Mouse (Mus musculus) A20 (cell line): Measurements from ENCODE around the gene Mbd6.
"Not testable (repeated sequence)": the region's sequence is repeated elsewhere in the genome, so short reads cannot be mapped to it uniquely, and the experiment has no call there.

Experiments used
- DNase-seq: peaks from one replicate; pipeline ENCODE4 v3.0.0-alpha.2; 2011; ENCODE audit warnings: low read depth, low spot score

The Mbd6 gene

DNA sequence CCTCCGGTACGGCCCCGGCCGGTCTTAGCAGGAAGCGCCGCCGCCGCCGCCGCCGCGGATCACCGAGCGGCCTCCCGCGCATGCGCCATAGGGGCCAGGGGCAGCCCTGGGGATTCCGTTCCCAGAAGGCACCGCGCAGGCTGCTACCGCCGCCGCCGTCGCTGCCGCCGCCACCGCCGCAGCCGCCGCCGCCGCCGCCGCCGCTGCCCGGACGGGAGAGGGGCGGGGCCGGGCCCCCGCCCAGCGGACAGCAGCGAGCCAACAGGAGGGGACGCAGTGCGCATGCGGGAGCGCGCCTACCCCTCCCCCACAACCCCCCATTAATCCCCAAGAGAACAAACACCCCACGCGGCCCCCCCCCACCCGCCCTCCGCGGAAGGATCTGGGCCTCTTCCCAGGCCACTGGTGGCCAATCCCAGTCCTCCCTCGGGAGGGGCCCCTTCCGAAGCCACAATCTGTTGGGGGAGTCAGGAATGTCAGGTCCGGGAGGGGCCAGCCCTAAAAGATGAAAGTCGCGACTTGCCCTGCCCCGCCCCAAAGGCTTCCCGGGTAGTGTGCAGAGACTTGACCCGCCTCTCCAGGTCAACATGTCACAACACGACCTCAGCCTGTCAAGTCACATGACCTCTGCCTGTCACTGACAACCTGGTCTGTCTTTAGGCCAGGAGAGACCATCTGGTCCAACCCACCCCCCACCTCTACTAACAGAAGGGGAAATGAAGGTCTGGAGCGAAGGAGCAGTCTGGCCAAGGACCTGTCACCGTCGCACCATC, at the start of gene Mbd6:
Gene Mbd6, minus strand, starts transcription at position 219 of the 773 bp plus-strand sequence.
- peak; percentile 97 for DNase-seq

DNA sequence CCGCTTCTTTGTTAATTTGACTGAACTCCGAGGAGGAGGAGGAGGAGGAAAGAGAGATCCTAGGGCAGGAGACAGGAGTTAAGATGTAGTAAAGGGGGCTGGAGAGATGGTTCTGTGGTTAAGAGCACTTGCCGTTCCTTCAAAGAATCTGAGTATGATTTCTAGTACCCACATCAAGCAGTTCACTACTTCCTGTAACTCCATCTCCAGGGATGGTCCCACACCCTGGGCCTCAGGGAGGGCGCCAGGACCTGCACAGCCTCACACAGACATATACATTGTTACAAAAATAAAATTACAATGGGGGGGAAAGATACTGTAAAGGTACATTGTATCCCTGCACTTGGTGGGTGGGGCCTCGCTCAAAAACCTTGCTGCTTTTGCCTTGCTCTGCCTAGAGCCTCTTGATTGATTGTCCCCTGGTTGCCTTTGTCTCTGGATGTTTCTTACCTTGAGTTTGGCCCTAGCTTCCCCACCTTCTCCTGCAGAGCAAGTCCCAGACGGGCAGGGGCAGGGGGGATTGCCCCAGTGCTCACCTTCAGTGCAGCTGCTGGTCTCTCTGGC, 48.8 kb upstream of the Mbd6 start:
- no peak for DNase-seq

GRCm38 (mm10) chr10:127336952-127337351, 48.1 kb upstream of the Mbd6 start:
- DNase-seq, result no peak

- DNase-seq, result peak; percentile 34
These were observed 46.5 kb upstream of the Mbd6 start for GRCm38 (mm10) chr10:127335271-127335670.

DNA sequence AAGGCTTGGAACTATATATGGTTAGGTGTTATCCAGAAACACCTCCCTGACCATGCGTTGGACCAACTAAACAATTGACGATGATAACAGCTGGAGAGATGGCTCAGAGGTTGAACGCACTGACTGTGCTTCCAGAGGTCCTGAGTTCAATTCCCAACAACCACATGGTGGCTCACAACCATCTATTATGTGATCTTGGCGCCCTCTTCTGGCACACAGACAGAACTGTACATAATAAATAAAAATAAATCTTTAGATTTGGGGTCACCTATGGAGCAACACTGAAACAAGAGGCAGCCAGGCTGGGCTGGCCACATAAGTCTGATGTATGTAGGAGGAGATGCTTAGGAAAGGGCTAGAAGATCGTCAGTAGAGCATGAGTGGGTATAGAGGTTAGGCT, 44.3 kb upstream of the Mbd6 start:
- DNase-seq, result peak; percentile 63

DNA sequence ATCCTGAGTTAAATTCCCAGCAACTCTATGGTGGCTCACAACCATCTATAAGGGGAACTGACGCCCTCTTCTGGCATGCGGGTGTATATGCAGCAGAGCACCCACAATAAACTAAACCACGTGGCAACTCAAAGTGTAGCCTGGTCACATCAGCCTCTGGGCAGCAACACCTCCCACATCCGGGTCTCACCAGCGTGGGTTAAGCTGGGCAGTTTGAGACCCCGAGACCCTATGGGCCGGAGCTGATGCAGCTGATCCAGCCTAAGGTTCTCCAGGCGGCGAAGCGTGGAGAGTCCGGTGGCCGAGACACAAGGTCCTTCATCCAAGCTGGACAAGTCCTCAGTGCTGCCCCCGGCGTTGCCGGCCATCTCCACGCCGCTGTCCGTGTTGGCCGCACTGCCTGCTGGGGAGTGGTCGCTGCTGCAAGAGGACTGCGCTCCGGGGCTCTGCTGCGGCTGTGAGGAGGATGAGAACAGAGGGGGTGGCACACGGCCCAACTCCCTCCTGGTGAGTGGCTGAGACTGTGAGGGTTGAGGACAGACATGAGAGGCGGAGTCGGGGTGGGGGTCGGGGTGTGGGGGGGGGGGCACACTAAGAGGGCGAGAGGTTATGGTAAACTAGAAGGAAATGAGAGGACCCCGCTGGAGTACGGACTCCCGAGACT, 43.5 kb upstream of the Mbd6 start:
- peak; percentile 38 for DNase-seq

GRCm38 (mm10) chr10:127330212-127330611, 41.4 kb upstream of the Mbd6 start:
- DNase-seq, result no peak

GRCm38 (mm10) chr10:127327461-127328145, 38.8 kb upstream of the Mbd6 start:
- no peak for DNase-seq

GRCm38 (mm10) chr10:127326828-127327227, 38.0 kb upstream of the Mbd6 start:
- no peak for DNase-seq

GRCm38 (mm10) chr10:127326017-127326801, 37.4 kb upstream of the Mbd6 start:
- no peak for DNase-seq

DNA sequence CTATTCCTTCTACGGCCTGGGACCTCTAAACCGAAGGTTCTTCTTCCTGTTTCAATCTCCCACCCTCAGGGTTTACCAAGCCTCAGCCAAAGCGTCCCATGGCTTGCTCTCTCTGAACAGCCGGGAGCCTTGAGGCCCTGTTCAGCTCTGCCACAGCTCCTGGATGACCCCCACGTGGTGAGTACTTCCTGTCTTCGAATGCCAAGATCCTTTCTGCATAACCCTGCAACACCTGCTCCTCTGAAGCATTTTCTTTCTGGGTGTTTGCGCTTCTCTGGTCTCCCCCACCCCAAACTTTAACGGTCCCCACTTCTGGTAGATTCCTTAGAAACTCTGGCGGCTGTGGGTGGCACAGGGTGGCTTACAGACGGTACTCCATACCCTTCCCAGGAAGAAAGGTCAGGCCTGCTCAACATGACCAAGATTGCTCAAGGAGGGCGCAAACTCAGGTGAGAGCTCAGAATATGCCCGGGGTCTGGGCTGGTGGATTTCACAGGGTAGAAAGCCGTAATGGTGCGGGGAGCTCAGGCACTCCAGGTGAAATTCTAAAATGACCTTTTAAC, 36.7 kb upstream of the Mbd6 start:
- no peak for DNase-seq

DNA sequence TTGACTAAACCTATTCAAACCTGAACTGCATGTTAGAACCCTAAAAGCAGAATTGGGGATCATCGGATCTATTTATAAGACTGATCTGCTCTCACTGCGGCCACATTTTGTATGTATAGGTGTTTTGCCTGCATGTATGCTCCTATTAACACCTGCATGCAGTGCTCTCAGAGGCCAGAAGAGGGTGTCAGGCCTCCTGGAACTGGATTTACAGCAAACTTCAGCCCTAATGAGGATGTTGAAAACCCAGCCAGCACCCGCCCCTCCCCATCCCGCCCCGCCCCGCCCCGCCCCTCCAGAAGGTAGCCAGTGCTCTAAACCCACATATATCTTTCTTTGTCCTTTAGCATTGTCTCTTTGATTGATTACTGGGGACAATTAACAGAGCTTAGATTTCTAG, 35.7 kb upstream of the Mbd6 start:
- peak; percentile 91 for DNase-seq

GRCm38 (mm10) chr10:127323131-127323855, 34.5 kb upstream of the Mbd6 start:
- DNase-seq, result peak; percentile 76

- DNase-seq, result no peak
These were observed 33.9 kb upstream of the Mbd6 start for GRCm38 (mm10) chr10:127322669-127323068.

- DNase-seq, result peak; percentile 25
These were observed 33.4 kb upstream of the Mbd6 start for GRCm38 (mm10) chr10:127322178-127322577.

- peak; percentile 37 for DNase-seq
These were observed 32.8 kb upstream of the Mbd6 start, which contains the start of gene Arhgap9 for GRCm38 (mm10) chr10:127321621-127322020. Gene Arhgap9 (plus strand): TSS chr10:127321964.

DNA sequence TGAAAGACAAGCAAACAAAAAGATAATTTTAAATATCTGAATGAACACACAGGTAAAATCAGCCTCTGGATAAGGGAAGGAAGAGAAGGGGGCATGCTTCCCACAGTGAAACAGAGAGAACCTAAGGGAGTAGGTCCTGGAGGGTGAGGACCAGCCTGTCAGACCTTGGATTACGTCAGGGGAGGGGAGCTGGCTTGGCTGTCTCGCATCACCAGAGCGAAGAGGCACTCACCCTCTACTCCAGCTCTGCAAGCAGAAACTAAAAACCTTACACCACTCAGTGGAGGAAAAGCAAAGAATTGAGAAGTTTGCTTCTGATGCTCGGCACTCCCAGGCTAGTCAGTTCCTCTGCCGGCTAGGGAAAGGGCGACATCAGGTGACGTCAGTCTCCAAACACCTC, 31.2 kb upstream of the Mbd6 start:
- no peak for DNase-seq

- no peak for DNase-seq
These were observed 29.2 kb upstream of the Mbd6 start for GRCm38 (mm10) chr10:127318009-127318408.

- DNase-seq, result no peak
These were observed 28.5 kb upstream of the Mbd6 start for GRCm38 (mm10) chr10:127317277-127317676.

DNA sequence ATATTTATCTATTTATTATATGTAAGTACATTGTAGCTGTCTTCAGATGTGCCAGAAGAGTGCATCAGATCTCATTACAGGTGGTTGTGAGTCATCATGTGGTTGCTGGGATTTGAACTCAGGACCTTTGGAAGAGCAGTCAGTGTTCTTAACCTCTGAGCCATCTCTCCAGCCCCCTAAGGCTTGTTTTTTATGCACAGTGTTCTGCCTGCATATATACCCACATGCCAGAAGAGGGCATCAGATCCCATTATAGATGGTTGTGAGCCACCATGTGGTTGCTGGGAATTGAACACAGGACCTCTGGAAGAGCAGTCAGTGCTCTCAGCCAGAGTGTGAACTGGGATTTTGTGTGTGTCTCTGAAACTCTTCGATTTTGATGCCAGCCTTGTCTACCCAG, 26.1 kb upstream of the Mbd6 start:
- not testable (repeated sequence) for DNase-seq
